Mouse (Mus musculus): ENCODE data around the gene Rab11fip4. TPM values are rescaled to one million over a fixed set of nuclear protein-coding genes. Genes with fewer than 3 reads are reported as not detected.

Gene Rab11fip4
- total and polyA plus RNA-seq, 3 experiments: 13.2 to 41.6 (median 26.6) TPM

DNA sequence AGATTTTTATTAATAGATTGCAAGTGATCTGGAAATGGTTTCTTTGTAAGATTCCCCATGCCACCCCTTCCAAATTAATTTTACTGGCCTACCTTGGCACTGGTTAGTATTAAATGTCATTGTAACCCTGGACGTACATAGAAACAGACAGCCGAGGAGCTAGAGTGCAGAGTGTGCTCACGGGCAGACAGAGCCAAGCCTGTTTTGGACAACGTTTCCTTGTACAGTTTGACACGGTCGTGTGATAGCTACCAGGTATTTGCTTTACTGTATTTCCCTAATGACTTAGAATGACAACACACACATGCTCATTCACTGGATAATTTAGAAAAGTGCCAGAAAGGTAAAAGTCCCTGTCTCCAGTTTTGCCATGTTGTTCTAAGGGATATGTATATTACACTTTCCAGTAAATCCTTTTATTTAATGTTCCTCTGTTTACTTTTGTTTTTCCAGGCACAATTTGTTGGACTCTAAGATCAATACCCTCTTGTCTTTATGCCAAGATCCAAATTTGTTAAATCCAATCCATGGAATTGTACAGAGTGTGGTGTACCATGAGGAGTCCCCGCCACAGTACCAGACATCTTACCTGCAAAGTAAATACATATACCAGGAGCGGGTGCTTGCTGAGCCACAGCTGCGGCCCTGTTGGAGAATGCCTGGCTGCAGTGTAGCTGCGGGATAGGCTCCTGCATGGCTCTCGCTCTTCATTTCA, 22.7 kb upstream of the Rab11fip4 start:
- Histone ChIP-seq H3K27ac (ENCODE audit: insufficient read depth, low read depth) (no peak overlapping the region), H3K79me2 (replicated peaks; ENCODE audit: control insufficient read depth, extremely low read depth, insufficient read depth, poor library complexity, severe bottlenecking) (no peaks in the 10 kb centered on the region; the same call in 1 of the 2 replicates), H3K36me3 (replicated peaks in 1 of 2; ENCODE audit: control insufficient read depth in 1 of 2, insufficient read depth in 1 of 2, low read length in 1 of 2) (peaks cover 40 to 75% of the 10 kb centered on the region in 2 experiments), H3K27me3 (replicated peaks) (no peaks in the 10 kb centered on the region), H3K9ac (ENCODE audit: insufficient read depth, low read depth) (no peak overlapping the region), H3K4me3 (replicated peaks in 1 of 3; ENCODE audit: low read depth in 2 of 3, low read length in 2 of 3, poor library complexity in 1 of 3) (no peak overlapping the region), H3K4me2 (ENCODE audit: insufficient read depth, low read depth, poor library complexity, severe bottlenecking) (no peak overlapping the region), H3K4me1 (ENCODE audit: control insufficient read depth in 1 of 2, insufficient read depth in 2 of 2) (peaks cover 2 to 37% of the 10 kb centered on the region in 2 experiments; a peak in 3 of 4 replicates), H3K9me3 (replicated peaks; ENCODE audit: low read length) (peaks cover 3% of the 10 kb centered on the region)
- in situ Hi-C loops (cut with MboI; ENCODE audit: low pct_ligation_motif_present, low pct_unique_long_range_greater_than_20kb, low sequenced_read_pairs) (no loop called here), dilution Hi-C loops (cut with MboI; ENCODE audit: extremely low pct_ligation_motif_present, extremely low pct_unique_long_range_greater_than_20kb, low sequenced_read_pairs) (no loop called here)
- no peak for DNase-seq (ENCODE audit: extremely low read depth)
- TF ChIP-seq ZKSCAN1 (IDR thresholded peaks at IDR 0.05; ENCODE audit: borderline replicate concordance, low read depth, low read length) (no peak), PAX5 (IDR thresholded peaks at IDR 0.05; ENCODE audit: low read length) (no peak), NELFE (IDR thresholded peaks at IDR 0.05; ENCODE audit: low read depth, low read length) (no peak), MXI1 (IDR thresholded peaks at IDR 0.05; ENCODE audit: low read depth, low read length) (no peak), POLR2A (IDR thresholded peaks at IDR 0.05; ENCODE audit: low read depth, low read length) (no peak), RAD21 (IDR thresholded peaks at IDR 0.05; ENCODE audit: low read depth, low read length) (no peak), USF2 (conservative IDR thresholded peaks at IDR 0.05; ENCODE audit: low read depth, low read length) (no peak), SMC3 (IDR thresholded peaks at IDR 0.05; ENCODE audit: low read depth, low read length) (no peak), USF1 (IDR thresholded peaks at IDR 0.05; ENCODE audit: low read depth, low read length) (no peak), TCF12 (IDR thresholded peaks at IDR 0.05; ENCODE audit: low read depth, low read length) (no peak), E2F4 (IDR thresholded peaks at IDR 0.05; ENCODE audit: insufficient replicate concordance, low read depth, low read length) (no peak), NRF1 (IDR thresholded peaks at IDR 0.05; ENCODE audit: low read depth, low read length) (no peak), SIN3A (IDR thresholded peaks at IDR 0.05; ENCODE audit: low read length) (no peak), IRF4 (IDR thresholded peaks at IDR 0.05; ENCODE audit: low read depth, low read length) (no peak), GABPA (IDR thresholded peaks at IDR 0.05; ENCODE audit: insufficient replicate concordance, low read depth, low read length) (no peak), JUND (conservative IDR thresholded peaks at IDR 0.05; ENCODE audit: low read depth, low read length) (no peak), CTCF (conservative IDR thresholded peaks at IDR 0.05 in 1 of 2, IDR thresholded peaks at IDR 0.05 in 1 of 2; ENCODE audit: low read depth in 2 of 2, low read length in 2 of 2) (no peak)

GRCm38 (mm10) chr11:79570319-79570718, 20.7 kb upstream of the Rab11fip4 start:
- peaks cover 36 to 73% of the 10 kb centered on the region in 2 experiments for H3K36me3 ChIP-seq (replicated peaks in 1 of 2; ENCODE audit: control insufficient read depth in 1 of 2, insufficient read depth in 1 of 2, low read length in 1 of 2)
- in situ Hi-C loops (cut with MboI; ENCODE audit: low pct_ligation_motif_present, low pct_unique_long_range_greater_than_20kb, low sequenced_read_pairs) (no loop called here), dilution Hi-C loops (cut with MboI; ENCODE audit: extremely low pct_ligation_motif_present, extremely low pct_unique_long_range_greater_than_20kb, low sequenced_read_pairs) (no loop called here)
- TF ChIP-seq TBP (conservative IDR thresholded peaks at IDR 0.05; ENCODE audit: low read depth, low read length) (no peak), ZMIZ1 (IDR thresholded peaks at IDR 0.05; ENCODE audit: low read depth, low read length) (no peak), HCFC1 (IDR thresholded peaks at IDR 0.05; ENCODE audit: low read depth, low read length) (no peak), ELF1 (IDR thresholded peaks at IDR 0.05; ENCODE audit: low read depth, low read length) (no peak), RAD21 (IDR thresholded peaks at IDR 0.05; ENCODE audit: low read depth, low read length) (no peak), RCOR1 (conservative IDR thresholded peaks at IDR 0.05; ENCODE audit: low read depth, low read length) (no peak), USF1 (IDR thresholded peaks at IDR 0.05; ENCODE audit: low read depth, low read length) (no peak), IRF4 (IDR thresholded peaks at IDR 0.05; ENCODE audit: low read depth, low read length) (no peak), SIN3A (IDR thresholded peaks at IDR 0.05; ENCODE audit: low read length) (no peak), ZKSCAN1 (IDR thresholded peaks at IDR 0.05; ENCODE audit: borderline replicate concordance, low read depth, low read length) (no peak), EP300 (IDR thresholded peaks at IDR 0.05; ENCODE audit: low read length) (no peak), JUND (conservative IDR thresholded peaks at IDR 0.05; ENCODE audit: low read depth, low read length) (no peak), USF2 (conservative IDR thresholded peaks at IDR 0.05; ENCODE audit: low read depth, low read length) (no peak), MXI1 (IDR thresholded peaks at IDR 0.05; ENCODE audit: low read depth, low read length) (no peak)
- peaks cover 12 to 52% of the 10 kb centered on the region in 2 experiments for H3K4me1 ChIP-seq (ENCODE audit: control insufficient read depth in 1 of 2, insufficient read depth in 2 of 2)
- H3K79me2 ChIP-seq (replicated peaks; ENCODE audit: control insufficient read depth, extremely low read depth, insufficient read depth, poor library complexity, severe bottlenecking): no peaks in the 10 kb centered on the region; the same call in 1 of the 2 replicates
- H3K4me2 ChIP-seq (ENCODE audit: insufficient read depth, low read depth, poor library complexity, severe bottlenecking): no peak overlapping the region
- H3K9me3 ChIP-seq (replicated peaks; ENCODE audit: low read length): peaks cover 3% of the 10 kb centered on the region
- no peak for DNase-seq (ENCODE audit: extremely low read depth)
- no peak overlapping the region for H3K4me3 ChIP-seq (replicated peaks in 1 of 3; ENCODE audit: low read depth in 2 of 3, low read length in 2 of 3, poor library complexity in 1 of 3)
- H3K27me3 ChIP-seq (replicated peaks): no peaks in the 10 kb centered on the region
- H3K9ac ChIP-seq (ENCODE audit: insufficient read depth, low read depth): no peak overlapping the region
- no peak overlapping the region for H3K27ac ChIP-seq (ENCODE audit: insufficient read depth, low read depth)

All from CH12.LX (cell line).